Mouse (Mus musculus) embryonic facial prominence, embryonic 15.5 days (tissue): ENCODE results near the gene Olfr837. TPM values are rescaled to one million over a fixed set of nuclear protein-coding genes. Genes with fewer than 3 reads are reported as not detected.
"Not testable (repeated sequence)": the region's sequence is repeated elsewhere in the genome, so short reads cannot be mapped to it uniquely, and the experiment has no call there.

Experiments used
- ATAC-seq: fragments of 200-750 bp; cut with Nextera tagmentation; 2 replicates; pipeline ENCODE4 v1.8.0; 2017; ENCODE audit warnings: low read depth, moderate TSS enrichment; ENCODE audit not compliant: insufficient number of reproducible peaks, low FRiP score, low TSS enrichment
- H3K27ac ChIP-seq: fragments of 300-500 bp; sonication (generic); replicated peaks from 2 replicates; pipeline ENCODE4 v1.5.1; 2015; ENCODE audit warnings: mild to moderate bottlenecking, inconsistent platforms
- H3K27me3 ChIP-seq: fragments of 300-500 bp; sonication (generic); 2 replicates; pipeline ENCODE4 v1.6.1; 2015; ENCODE audit warnings: inconsistent platforms
- H3K36me3 ChIP-seq: fragments of 300-500 bp; sonication (generic); 2 replicates; pipeline ENCODE4 v1.6.1; 2015; ENCODE audit warnings: mild to moderate bottlenecking, inconsistent platforms
- H3K4me1 ChIP-seq: fragments of 300-500 bp; sonication (generic); 2 replicates; pipeline ENCODE4 v1.6.1; 2015; ENCODE audit warnings: inconsistent platforms
- H3K4me2 ChIP-seq: fragments of 300-500 bp; sonication (generic); replicated peaks from 2 replicates; pipeline ENCODE4 v1.6.1; 2015; ENCODE audit warnings: mild to moderate bottlenecking, inconsistent platforms
- H3K4me3 ChIP-seq: fragments of 300-500 bp; sonication (generic); replicated peaks from 2 replicates; pipeline ENCODE4 v1.5.1; 2015; ENCODE audit warnings: mild to moderate bottlenecking, inconsistent platforms
- H3K9ac ChIP-seq: fragments of 300-500 bp; sonication (generic); 2 replicates; pipeline ENCODE4 v1.6.1; 2015; ENCODE audit warnings: inconsistent platforms
- H3K9me3 ChIP-seq: fragments of 300-500 bp; sonication (generic); replicated peaks from 2 replicates; pipeline ENCODE4 v1.6.1; 2016; ENCODE audit warnings: inconsistent platforms
- WGBS: fragments of 180-500 bp; shearing (Covaris S2); methylation state at CpG from one replicate; pipeline ENCODE4 v1.1.7; 2015; 5-methylcytosine and 5-hydroxymethylcytosine counted together
- polyA plus RNA-seq: library from polyadenylated mRNA; unstranded; fragments of >200 nt; fragmentation: Nextera tagmentation; extraction: Ambion mirVana; gene quantifications from 2 replicates; pipeline ENCODE4 v1.2.1, GENCODE M21; 2015

Olfr837 gene
- not detected in 2 replicates for polyA plus RNA-seq

- 68% methylated on average over 1 of the region's 1 CpGs for WGBS
- Histone ChIP-seq H3K4me2 (no peak within 1 kb of the TSS), H3K4me3 (no peak within 1 kb of the TSS), H3K9me3 (no peaks in the 10 kb centered on the region), H3K27me3 (no peaks in the 10 kb centered on the region), H3K9ac (no peak within 1 kb of the TSS), H3K4me1 (no peaks in the 10 kb centered on the region), H3K27ac (no peak within 1 kb of the TSS), H3K36me3 (no peaks in the 10 kb centered on the region)
- no peak for ATAC-seq
Observed at GRCm38 (mm10) chr9:19136017-19136416, at the start of gene Olfr837. Gene Olfr837, plus strand, starts transcription at chr9:19136317.

GRCm38 (mm10) chr9:19092889-19093753 lies 43.0 kb upstream of the Olfr837 start:
- not testable (repeated sequence) for H3K9me3 ChIP-seq, H3K27ac ChIP-seq, ATAC-seq, H3K36me3 ChIP-seq, H3K4me1 ChIP-seq, H3K9ac ChIP-seq, H3K27me3 ChIP-seq, H3K4me2 ChIP-seq, H3K4me3 ChIP-seq
- WGBS = 64% methylated on average over 6 of the region's 6 CpGs

GRCm38 (mm10) chr9:19097286-19097685 lies 38.8 kb upstream of the Olfr837 start:
- Histone ChIP-seq H3K4me2 (no peak overlapping the region), H3K4me3 (no peak overlapping the region), H3K27me3 (no peaks in the 10 kb centered on the region), H3K36me3 (no peaks in the 10 kb centered on the region), H3K9ac (no peak overlapping the region), H3K9me3 (no peaks in the 10 kb centered on the region), H3K27ac (no peak overlapping the region), H3K4me1 (no peaks in the 10 kb centered on the region)
- 89% methylated on average over 4 of the region's 4 CpGs for WGBS
- ATAC-seq = no peak

GRCm38 (mm10) chr9:19120082-19120481 lies 16.0 kb upstream of the Olfr837 start, which contains the start of gene Olfr836:
Gene Olfr836, plus strand, starts transcription at chr9:19120382.
- Histone ChIP-seq H3K27ac (no peak within 1 kb of the TSS), H3K27me3 (no peaks in the 10 kb centered on the region), H3K9me3 (no peaks in the 10 kb centered on the region), H3K36me3 (no peaks in the 10 kb centered on the region), H3K4me1 (no peaks in the 10 kb centered on the region), H3K4me2 (no peak within 1 kb of the TSS), H3K9ac (no peak within 1 kb of the TSS), H3K4me3 (no peak within 1 kb of the TSS)
- no peak for ATAC-seq

- H3K9me3 ChIP-seq = no peaks in the 10 kb centered on the region
- H3K36me3 ChIP-seq = no peaks in the 10 kb centered on the region
- WGBS = 81% methylated on average over 1 of the region's 1 CpGs
- no peak within 1 kb of the TSS for H3K4me2 ChIP-seq
- no peaks in the 10 kb centered on the region for H3K27me3 ChIP-seq
- no peaks in the 10 kb centered on the region for H3K4me1 ChIP-seq
- ATAC-seq = no peak
- no peak within 1 kb of the TSS for H3K9ac ChIP-seq
- H3K4me3 ChIP-seq = no peak within 1 kb of the TSS
- H3K27ac ChIP-seq = no peak within 1 kb of the TSS
Observed at GRCm38 (mm10) chr9:19177212-19177611, 41.1 kb downstream of the Olfr837 start, which contains the start of gene Olfr839-ps1. Gene Olfr839-ps1, minus strand, starts transcription at chr9:19177312.

Other genes starting within 250 kb of the Olfr837 start
- gene Olfr832, start 199.2 kb upstream of the Olfr837 start, polyA plus RNA-seq = not detected in 2 replicates
- not detected in 2 replicates for gene Olfr834, start 148.3 kb upstream of the Olfr837 start, polyA plus RNA-seq
- gene Olfr835, start 103.6 kb upstream of the Olfr837 start, polyA plus RNA-seq = not detected in 2 replicates
- not detected in 2 replicates for gene Olfr836, start 15.9 kb upstream of the Olfr837 start, polyA plus RNA-seq
- 0.03 TPM in 1 of 2 replicates, not detected in the other for gene Olfr839-ps1, start 41.0 kb downstream of the Olfr837 start, polyA plus RNA-seq
- gene Olfr843, start 115.7 kb downstream of the Olfr837 start, polyA plus RNA-seq = not detected in 2 replicates
- 0.09 TPM in 1 of 2 replicates, not detected in the other for gene Olfr844, start 180.0 kb downstream of the Olfr837 start, polyA plus RNA-seq
- gene Olfr845, start 200.1 kb downstream of the Olfr837 start, polyA plus RNA-seq = not detected in 2 replicates
- not detected in 2 replicates for gene Olfr846, start 227.7 kb downstream of the Olfr837 start, polyA plus RNA-seq
- gene Olfr847, start 242.4 kb downstream of the Olfr837 start, polyA plus RNA-seq = 0.23 TPM in 1 of 2 replicates, not detected in the other